Mouse (Mus musculus) left cerebral cortex, adult 2 months (tissue): ENCODE data around the gene D10Jhu81e. TPM values are rescaled to one million over a fixed set of nuclear protein-coding genes. Genes with fewer than 3 reads are reported as not detected.

Source experiments
- DNase-seq, 2 experiments: peaks; one replicate each; pipeline ENCODE4 v3.0.0; 2021 to 2022; ENCODE audit warnings: low spot score in 2 of 2, mixed read lengths in 1 of 2; ENCODE audit errors: extremely low spot score in 1 of 2
- H3K27ac ChIP-seq: fragments of 200-600 bp; 2 replicates; pipeline ENCODE4 v1.8.1; 2022
- H3K4me3 ChIP-seq: fragments of 200-600 bp; 2 replicates; pipeline ENCODE4 v1.8.1; 2022
- CTCF ChIP-seq: fragments of 200-600 bp; IDR thresholded peaks from 2 replicates; pipeline ENCODE4 v1.8.1; 2022; ENCODE audit warnings: antibody characterized with exemption, mild to moderate bottlenecking, moderate library complexity
- intact Hi-C: fragments of 180-260 bp; cut with DNase I; formaldehyde crosslinking; loops from one replicate; pipeline ENCODE4 v1.15.1; 2025
- total RNA-seq, 2 experiments: library from RNA; stranded (reverse); gene quantifications; 2 replicates each; pipeline ENCODE4 v1.2.3; 2021

Gene D10Jhu81e
- total RNA-seq, 2 experiments from 2014 or later = 104 TPM

GRCm38 (mm10) chr10:78182321-78182720 is 12.7 kb upstream of the D10Jhu81e start:
- no peak for DNase-seq
- no peak for TF ChIP-seq CTCF

GRCm38 (mm10) chr10:78174474-78174873 is 4.9 kb upstream of the D10Jhu81e start:
- intact Hi-C loops = no loop called here
- H3K27ac ChIP-seq = no peak overlapping the region
- TF ChIP-seq CTCF = no peak
- DNase-seq = no peak
- no peak overlapping the region for H3K4me3 ChIP-seq

More at GRCm38 (mm10) chr10:78182321-78182720, 12.7 kb upstream of the D10Jhu81e start:
- no peak overlapping the region for H3K4me3 ChIP-seq
- no peak overlapping the region for H3K27ac ChIP-seq
- intact Hi-C loops = no loop called here

GRCm38 (mm10) chr10:78171581-78171980 is 2.0 kb upstream of the D10Jhu81e start:
- DNase-seq = no peak
- TF ChIP-seq CTCF = no peak
- intact Hi-C loops = no loop called here
- H3K27ac ChIP-seq = no peak overlapping the region
- H3K4me3 ChIP-seq = no peak overlapping the region

- Histone ChIP-seq H3K27ac (no peak overlapping the region), H3K4me3 (no peak overlapping the region)
- intact Hi-C loops = no loop called here
- no peak for DNase-seq
- no peak for TF ChIP-seq CTCF
Measured at GRCm38 (mm10) chr10:78171057-78171456, 1.5 kb upstream of the D10Jhu81e start.

- intact Hi-C loops = no loop called here
- H3K27ac ChIP-seq = peak overlapping the region; percentile 54; the same call in 1 of the 2 replicates
- DNase-seq = no peak
- no peak for TF ChIP-seq CTCF
- peak overlapping the region; percentile 95; the same call in 1 of the 2 replicates for H3K4me3 ChIP-seq
Measured at GRCm38 (mm10) chr10:78170445-78170844, 863 bp upstream of the D10Jhu81e start.

GRCm38 (mm10) chr10:78168792-78169191 is 790 bp downstream of the D10Jhu81e start:
- peak overlapping the region; percentile 95 for H3K4me3 ChIP-seq
- intact Hi-C loops = no loop called here
- no peak for DNase-seq
- no peak overlapping the region for H3K27ac ChIP-seq
- no peak for TF ChIP-seq CTCF

- no peak for DNase-seq
- no peak overlapping the region for H3K27ac ChIP-seq
- H3K4me3 ChIP-seq = no peak overlapping the region
- intact Hi-C loops = no loop called here
- no peak for TF ChIP-seq CTCF
Measured at GRCm38 (mm10) chr10:78167775-78168174, 1.8 kb downstream of the D10Jhu81e start.

- Histone ChIP-seq H3K4me3 (no peak overlapping the region), H3K27ac (no peak overlapping the region)
- no peak for TF ChIP-seq CTCF
- intact Hi-C loops = no loop called here
- DNase-seq = no peak
Measured at GRCm38 (mm10) chr10:78167333-78167732, 2.2 kb downstream of the D10Jhu81e start.

- TF ChIP-seq CTCF = no peak
- intact Hi-C loops = no loop called here
- no peak for DNase-seq
- no peak overlapping the region for H3K27ac ChIP-seq
- no peak overlapping the region for H3K4me3 ChIP-seq
Measured at GRCm38 (mm10) chr10:78165256-78166005, 4.2 kb downstream of the D10Jhu81e start.

GRCm38 (mm10) chr10:78164786-78165185 is 4.8 kb downstream of the D10Jhu81e start:
- intact Hi-C loops = no loop called here

GRCm38 (mm10) chr10:78163923-78164322 is 5.7 kb downstream of the D10Jhu81e start:
- DNase-seq = peak; percentile 62 to 71
- intact Hi-C loops = no loop called here
- no peak overlapping the region for H3K27ac ChIP-seq
- no peak overlapping the region for H3K4me3 ChIP-seq
- peak; percentile 84 for TF ChIP-seq CTCF

More at GRCm38 (mm10) chr10:78164786-78165185, 4.8 kb downstream of the D10Jhu81e start:
- Histone ChIP-seq H3K27ac (no peak overlapping the region), H3K4me3 (no peak overlapping the region)
- no peak for DNase-seq
- no peak for TF ChIP-seq CTCF

- intact Hi-C loops = no loop called here
- DNase-seq = no peak
- no peak for TF ChIP-seq CTCF
Measured at GRCm38 (mm10) chr10:78163241-78163640, 6.3 kb downstream of the D10Jhu81e start.

GRCm38 (mm10) chr10:78162646-78163045 is 6.9 kb downstream of the D10Jhu81e start:
- Histone ChIP-seq H3K4me3 (no peak overlapping the region), H3K27ac (no peak overlapping the region)
- no peak for TF ChIP-seq CTCF
- intact Hi-C loops = no loop called here
- DNase-seq = no peak

More at GRCm38 (mm10) chr10:78163241-78163640, 6.3 kb downstream of the D10Jhu81e start:
- Histone ChIP-seq H3K27ac (no peak overlapping the region), H3K4me3 (no peak overlapping the region)
